Mouse (Mus musculus) heart, postnatal 25 days (tissue): Measurements from ENCODE around the gene Snrpc. TPM values are rescaled to one million over a fixed set of nuclear protein-coding genes. Genes with fewer than 3 reads are reported as not detected.

ENCODE experiments used
- DNase-seq: peaks from one replicate; pipeline ENCODE4 v3.0.0; 2022; ENCODE audit warnings: low spot score
- intact Hi-C: fragments of 180-260 bp; cut with DNase I; formaldehyde crosslinking; loops from one replicate; pipeline ENCODE4 v1.15.1; 2025
- total RNA-seq, 2 experiments: library from RNA; stranded (reverse); gene quantifications; 2 replicates each; pipeline ENCODE4 v1.2.3; 2021

Gene Snrpc
- total RNA-seq, 2 experiments from 2014 or later: 59.9 to 60.7 TPM

GRCm38 (mm10) chr17:27856798-27857648 lies 19.1 kb downstream of the Snrpc start:
- intact Hi-C loops: no loop called here
- peak; percentile 21 for DNase-seq

- intact Hi-C loops: no loop called here
- no peak for DNase-seq
Measured at GRCm38 (mm10) chr17:27857649-27858475, 19.9 kb downstream of the Snrpc start.

- DNase-seq: no peak
- intact Hi-C loops: no loop called here
Measured at GRCm38 (mm10) chr17:27859131-27859530, 21.2 kb downstream of the Snrpc start.

- intact Hi-C loops: no loop called here
- DNase-seq: no peak
Measured at GRCm38 (mm10) chr17:27865461-27865860, 27.5 kb downstream of the Snrpc start.

GRCm38 (mm10) chr17:27866737-27867136 lies 28.8 kb downstream of the Snrpc start:
- no peak for DNase-seq
- intact Hi-C loops: no loop called here

- intact Hi-C loops: no loop called here
Measured at GRCm38 (mm10) chr17:27871851-27872250, 33.9 kb downstream of the Snrpc start.

GRCm38 (mm10) chr17:27873583-27873982 lies 35.6 kb downstream of the Snrpc start:
- intact Hi-C loops: no loop called here

More at GRCm38 (mm10) chr17:27871851-27872250, 33.9 kb downstream of the Snrpc start:
- DNase-seq: no peak

GRCm38 (mm10) chr17:27874510-27874909 lies 36.6 kb downstream of the Snrpc start:
- intact Hi-C loops: no loop called here
- DNase-seq: no peak

More at GRCm38 (mm10) chr17:27873583-27873982, 35.6 kb downstream of the Snrpc start:
- no peak for DNase-seq

- no peak for DNase-seq
- intact Hi-C loops: no loop called here
Measured at GRCm38 (mm10) chr17:27881518-27881917, 43.6 kb downstream of the Snrpc start.

GRCm38 (mm10) chr17:27883129-27883528 lies 45.2 kb downstream of the Snrpc start:
- DNase-seq: no peak
- intact Hi-C loops: no loop called here

- DNase-seq: no peak
- intact Hi-C loops: no loop called here
Measured at GRCm38 (mm10) chr17:27883994-27884393, 46.0 kb downstream of the Snrpc start.

GRCm38 (mm10) chr17:27886499-27887210 lies 48.7 kb downstream of the Snrpc start:
- intact Hi-C loops: no loop called here

More at GRCm38 (mm10) chr17:27886499-27887210, 48.7 kb downstream of the Snrpc start:
- DNase-seq: no peak

Other genes with a start within 250 kb of the Snrpc start
- 100 to 1,000 TPM; 343 TPM for gene Nudt3, start 214.7 kb upstream of the Snrpc start, total RNA-seq
- gene RPS10-NUDT3, start 202.9 kb upstream of the Snrpc start, total RNA-seq: under 1 TPM in 1 of 2 experiments, not detected in 1; 0.94 TPM
- gene Rps10, start 201.5 kb upstream of the Snrpc start, total RNA-seq: 100 to 1,000 TPM; 476 to 516 TPM
- under 1 TPM; 0.25 to 0.62 TPM for gene Pacsin1, start 182.6 kb upstream of the Snrpc start, total RNA-seq
- not detected for gene Spdef, start 109.2 kb upstream of the Snrpc start, total RNA-seq
- gene D17Wsu92e, start 17.5 kb upstream of the Snrpc start, total RNA-seq: 100 to 1,000 TPM; 133 to 137 TPM
- gene Uhrf1bp1, start 18.3 kb downstream of the Snrpc start, total RNA-seq: 10 to 100 TPM; 14.0 to 14.8 TPM
- gene Anks1, start 71.2 kb downstream of the Snrpc start, total RNA-seq: 10 to 100 TPM; 56.8 to 61.6 TPM
- 10 to 100 TPM; 21.3 to 22.5 TPM for gene Taf11, start 71.7 kb downstream of the Snrpc start, total RNA-seq
- gene Tcp11, start 242.5 kb downstream of the Snrpc start, total RNA-seq: not detected